15 mouse cellular contexts compared by ENCODE assay signal in the genomic region with DNA sequence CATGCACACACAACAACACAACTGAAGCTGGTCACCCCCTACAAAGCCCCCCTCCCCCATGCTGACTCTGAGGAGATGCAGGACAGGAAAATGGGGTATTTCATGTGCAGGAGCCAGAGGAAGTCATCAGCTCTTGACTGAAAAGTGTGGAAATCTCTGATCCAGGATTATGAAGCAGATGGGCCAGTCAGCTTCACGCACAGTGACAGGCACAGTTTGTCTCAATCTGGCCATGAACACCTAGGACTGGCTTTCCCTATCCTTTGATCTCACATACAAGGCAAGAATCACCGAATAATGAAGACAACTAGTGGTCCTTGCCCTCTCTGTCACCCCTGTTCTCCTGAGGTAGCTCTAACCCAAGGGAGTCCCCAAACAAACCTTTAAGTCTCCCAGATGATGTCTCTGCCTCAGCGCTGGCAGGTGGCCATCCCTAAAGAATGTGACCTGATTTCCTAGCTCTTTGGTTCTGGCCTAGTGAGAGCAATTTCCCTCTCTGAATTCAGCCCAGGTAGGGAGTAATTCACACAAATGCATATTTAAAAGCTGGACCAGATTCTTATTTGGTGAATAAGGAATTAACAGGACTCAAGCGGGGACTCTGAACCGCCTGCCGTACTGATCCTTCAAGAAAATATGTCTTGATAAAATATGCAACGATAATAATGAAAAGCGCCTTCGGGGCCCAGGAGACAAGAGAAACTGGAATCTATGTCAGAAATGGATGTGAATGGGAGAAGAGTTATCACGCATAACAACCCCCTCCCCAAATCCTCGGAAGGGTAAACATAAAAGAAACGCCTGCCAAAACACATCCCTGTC. TPM values are rescaled to one million over a fixed set of nuclear protein-coding genes. Genes with fewer than 3 reads are reported as not detected.
DNase-seq lines count a peak whose midpoint lies in the region; ATAC-seq and TF ChIP-seq lines count a peak whose summit lies in the region.
"Had no signal": no experiment of that assay in that cellular context is flagged by ENCODE, and none has a peak within 500 bp of the region (broad histone marks: within the 10 kb centered on the region; RNA-seq: fewer than 3 reads in every experiment).

No protein-coding gene starts in this region.

- ATAC-seq in hindbrain, embryonic 13.5 days (ENCODE audit: low FRiP score), result no peak
- no peak for ATAC-seq in hindbrain, postnatal 0 days
- no peak for ATAC-seq in midbrain, embryonic 15.5 days (replicated peaks)

- H3K4me2 ChIP-seq in hindbrain, embryonic 13.5 days, result no peak overlapping the region
- no peak overlapping the region for H3K4me2 ChIP-seq in hindbrain, postnatal 0 days (ENCODE audit: low read depth, low read length)
- no peak overlapping the region for H3K4me2 ChIP-seq in midbrain, embryonic 15.5 days
- H3K4me2 ChIP-seq: limb, embryonic 15.5 days had no signal

- peaks cover 33% of the 10 kb centered on the region for H3K4me1 ChIP-seq in hindbrain, embryonic 13.5 days (replicated peaks)
- H3K4me1 ChIP-seq in hindbrain, postnatal 0 days (ENCODE audit: insufficient read depth, low read length), result peaks cover 8% of the 10 kb centered on the region
- H3K4me1 ChIP-seq in midbrain, embryonic 15.5 days, result peaks cover 10% of the 10 kb centered on the region
- peaks cover 42% of the 10 kb centered on the region for H3K4me1 ChIP-seq in thymus, adult 2 months (replicated peaks; ENCODE audit: control insufficient read depth, insufficient read depth, low read length)

- no peak for TF ChIP-seq CTCF in hindbrain, postnatal 0 days (IDR thresholded peaks at IDR 0.05; ENCODE audit: low read depth)
- no peak for TF ChIP-seq CTCF in thymus, adult 2 months (IDR thresholded peaks at IDR 0.05; ENCODE audit: borderline replicate concordance, control insufficient read depth, extremely low read depth, insufficient read depth, low read length, poor library complexity)

- no peak for DNase-seq in hindbrain, postnatal 0 days (ENCODE audit: low spot score)
- DNase-seq in cerebellum, adult 11 months, result peak; percentile 68
- DNase-seq in cerebellum, adult 9-11 months, result peak; percentile 78
- DNase-seq in thymus, adult 2 months, result no peak
- DNase-seq in layer of hippocampus, adult 18-20 months (ENCODE audit: low spot score in 2 of 2), result no peak
- DNase-seq: heart, postnatal 36 days; kidney, adult 9 months; lung, adult 18-20 months; thymus, postnatal 25 days had no signal

- no peaks in the 10 kb centered on the region for H3K36me3 ChIP-seq in hindbrain, embryonic 13.5 days
- H3K36me3 ChIP-seq in hindbrain, postnatal 0 days (ENCODE audit: insufficient read depth, low read length), result no peaks in the 10 kb centered on the region
- no peaks in the 10 kb centered on the region for H3K36me3 ChIP-seq in midbrain, embryonic 15.5 days (replicated peaks)
- H3K36me3 ChIP-seq in thymus, adult 2 months (ENCODE audit: control insufficient read depth, insufficient read depth, low read length), result no peaks in the 10 kb centered on the region
- H3K36me3 ChIP-seq: heart, embryonic 10.5 days; limb, embryonic 15.5 days had no signal

- peak overlapping the region; percentile 63 for H3K27ac ChIP-seq in hindbrain, embryonic 13.5 days
- H3K27ac ChIP-seq in hindbrain, postnatal 0 days, result no peak overlapping the region
- H3K27ac ChIP-seq in midbrain, embryonic 15.5 days, result peak overlapping the region; percentile 43
- H3K27ac ChIP-seq in thymus, adult 2 months (ENCODE audit: control insufficient read depth, insufficient read depth, low read length), result no peak overlapping the region; the same call in 1 of the 2 replicates
- H3K27ac ChIP-seq: heart, embryonic 10.5 days; left cerebral cortex, adult 2 months; limb, embryonic 15.5 days had no signal

- no peak overlapping the region for H3K9ac ChIP-seq in hindbrain, embryonic 13.5 days
- H3K9ac ChIP-seq in hindbrain, postnatal 0 days (replicated peaks; ENCODE audit: low read length), result no peak overlapping the region
- H3K9ac ChIP-seq in midbrain, embryonic 15.5 days, result no peak overlapping the region
- H3K9ac ChIP-seq: limb, embryonic 15.5 days had no signal

- no peaks in the 10 kb centered on the region for H3K9me3 ChIP-seq in hindbrain, embryonic 13.5 days
- no peaks in the 10 kb centered on the region for H3K9me3 ChIP-seq in hindbrain, postnatal 0 days (ENCODE audit: low read length)
- no peaks in the 10 kb centered on the region for H3K9me3 ChIP-seq in midbrain, embryonic 15.5 days
- H3K9me3 ChIP-seq: heart, embryonic 10.5 days; limb, embryonic 15.5 days had no signal

- peaks cover 12% of the 10 kb centered on the region; the same call in 1 of the 2 replicates for H3K27me3 ChIP-seq in hindbrain, embryonic 13.5 days
- no peaks in the 10 kb centered on the region for H3K27me3 ChIP-seq in hindbrain, postnatal 0 days (ENCODE audit: insufficient read depth, low read length)
- H3K27me3 ChIP-seq in midbrain, embryonic 15.5 days (replicated peaks), result 0 out of 2 replicates have a peak, but pooled peaks cover 2% of the 10 kb centered on the region
- H3K27me3 ChIP-seq in thymus, adult 2 months (ENCODE audit: control insufficient read depth, insufficient read depth, low read length), result no peaks in the 10 kb centered on the region

- 72% methylated on average over 12 of the region's 12 CpGs for WGBS in hindbrain, embryonic 13.5 days
- WGBS in hindbrain, postnatal 0 days, result 62% methylated on average over 12 of the region's 12 CpGs
- 40% methylated on average over 12 of the region's 12 CpGs for WGBS in midbrain, embryonic 15.5 days
- 96% methylated on average over 12 of the region's 12 CpGs for WGBS in thymus, adult 2 months

- no peak for TF ChIP-seq POLR2A in thymus, adult 2 months (IDR thresholded peaks at IDR 0.05; ENCODE audit: control insufficient read depth, extremely low read depth, insufficient read depth, low read length, poor library complexity)

- no peak overlapping the region for H3K4me3 ChIP-seq in hindbrain, embryonic 13.5 days
- no peak overlapping the region for H3K4me3 ChIP-seq in hindbrain, postnatal 0 days (ENCODE audit: low read length)
- no peak overlapping the region for H3K4me3 ChIP-seq in midbrain, embryonic 15.5 days
- no peak overlapping the region for H3K4me3 ChIP-seq in thymus, adult 2 months (ENCODE audit: control insufficient read depth, insufficient read depth, low read length)
- H3K4me3 ChIP-seq: heart, embryonic 10.5 days; left cerebral cortex, adult 2 months; limb, embryonic 15.5 days; myocyte had no signal

RNA-seq across cellular contexts. Expression of a gene that starts 6.0 kb away (rescaled TPM):
- 14.2 and 17.0 TPM in 2 replicates for polyA plus RNA-seq in hindbrain, embryonic 13.5 days (2015; fragmentation: Nextera tagmentation; extraction: Ambion mirVana)
- 39.5 and 44.4 TPM in 2 replicates for total RNA-seq in hindbrain, postnatal 0 days (2014; rRNA removed)
- polyA plus RNA-seq in hindbrain, postnatal 0 days (2015; fragmentation: Nextera tagmentation; extraction: Ambion mirVana), result 18.2 and 19.7 TPM in 2 replicates
- 20.9 and 27.4 TPM in 2 replicates for polyA plus RNA-seq in midbrain, embryonic 15.5 days (2015; fragmentation: Nextera tagmentation; extraction: Ambion mirVana)
- polyA plus RNA-seq in thymus, adult 2 months (2012; rRNA removed), result 102 and 163 TPM in 2 replicates
- 10 to 100 TPM; 17.0 to 18.3 TPM for total RNA-seq in layer of hippocampus, adult 18-20 months (2021)

Comparison
In these comparisons a context has a peak if more than half of its experiments do, and no peak if none do; other contexts are left out.
1. H3K27ac ChIP-seq: peak in hindbrain, embryonic 13.5 days (single experiment) and midbrain, embryonic 15.5 days (single experiment); none in hindbrain, postnatal 0 days (single experiment) and thymus, adult 2 months (single experiment).
2. DNase-seq: peak in cerebellum, adult 11 months (single experiment) and cerebellum, adult 9-11 months (single experiment); none in hindbrain, postnatal 0 days (single experiment), thymus, adult 2 months (single experiment) and layer of hippocampus, adult 18-20 months (0 of 2).